Mouse (Mus musculus) intestine, postnatal 0 days (tissue): ENCODE measurements around the gene Crocc. TPM values are rescaled to one million over a fixed set of nuclear protein-coding genes. Genes with fewer than 3 reads are reported as not detected.

Experiments used
- ATAC-seq: fragments of 200-750 bp; cut with Nextera tagmentation; 2 replicates; pipeline ENCODE4 v1.8.0; 2017; ENCODE audit warnings: mild to moderate bottlenecking, moderate TSS enrichment, moderate library complexity
- H3K27ac ChIP-seq: fragments of 300-500 bp; sonication (generic); 2 replicates; pipeline ENCODE4 v1.5.1; 2014; ENCODE audit warnings: mild to moderate bottlenecking, low read depth, low read length, moderate library complexity
- H3K27me3 ChIP-seq: fragments of 300-500 bp; sonication (generic); replicated peaks from 2 replicates; pipeline ENCODE4 v1.6.1; 2014; ENCODE audit warnings: low read length, mixed read lengths; ENCODE audit not compliant: control insufficient read depth, insufficient read depth
- H3K36me3 ChIP-seq: fragments of 300-500 bp; sonication (generic); 2 replicates; pipeline ENCODE4 v1.6.1; 2014; ENCODE audit warnings: mild to moderate bottlenecking, moderate library complexity; ENCODE audit not compliant: control insufficient read depth, insufficient read depth
- H3K4me1 ChIP-seq: fragments of 300-500 bp; sonication (generic); replicated peaks from 2 replicates; pipeline ENCODE4 v1.6.1; 2014; ENCODE audit warnings: antibody characterized with exemption, low read length, mixed read lengths; ENCODE audit not compliant: control insufficient read depth, insufficient read depth
- H3K4me2 ChIP-seq: fragments of 300-500 bp; sonication (generic); replicated peaks from 2 replicates; pipeline ENCODE4 v1.6.1; 2014; ENCODE audit warnings: low read depth, mild to moderate bottlenecking, moderate library complexity
- H3K4me3 ChIP-seq: fragments of 300-500 bp; sonication (generic); 2 replicates; pipeline ENCODE4 v1.5.1; 2014; ENCODE audit warnings: low read depth, low read length
- H3K9ac ChIP-seq: fragments of 300-500 bp; sonication (generic); 2 replicates; pipeline ENCODE4 v1.6.1; 2014; ENCODE audit warnings: mild to moderate bottlenecking, low read depth, low read length
- H3K9me3 ChIP-seq: fragments of 300-500 bp; sonication (generic); 2 replicates; pipeline ENCODE4 v1.6.1; 2016; ENCODE audit warnings: mixed run types; ENCODE audit not compliant: control insufficient read depth
- CTCF ChIP-seq: sonication (generic); IDR thresholded peaks from 2 replicates; pipeline ENCODE4 v1.5.1; 2016; ENCODE audit warnings: low read depth, mild to moderate bottlenecking, control low read depth, antibody characterized with exemption, moderate library complexity
- WGBS: fragments of 180-500 bp; shearing (Covaris S2); extraction: QIAGEN DNeasy Blood & Tissue Kit; methylation state at CpG from one replicate; pipeline ENCODE4 v1.1.7; 2014; 5-methylcytosine and 5-hydroxymethylcytosine counted together
- polyA plus RNA-seq: library from polyadenylated mRNA; unstranded; fragments of >200 nt; fragmentation: Nextera tagmentation; extraction: Ambion mirVana; gene quantifications from 2 replicates; pipeline ENCODE4 v1.2.1, GENCODE M21; 2015

Crocc gene
- polyA plus RNA-seq, 1 experiment from 2014 or later, result 1.3 TPM

- no peak for TF ChIP-seq CTCF
- Histone ChIP-seq H3K9ac (peak overlapping the region; percentile 85), H3K4me3 (peak overlapping the region; percentile 86), H3K4me1 (peaks cover 4% of the 10 kb centered on the region; the same call in 1 of the 2 replicates), H3K27me3 (no peaks in the 10 kb centered on the region), H3K36me3 (peaks cover 9% of the 10 kb centered on the region; the same call in 1 of the 2 replicates), H3K27ac (no peak overlapping the region), H3K9me3 (no peaks in the 10 kb centered on the region), H3K4me2 (peak overlapping the region; percentile 95)
- ATAC-seq, result no peak
- 31% methylated on average over 7 of the region's 7 CpGs for WGBS
Measured at GRCm38 (mm10) chr4:140987476-140987875, 72.9 kb downstream of the Crocc start.

GRCm38 (mm10) chr4:140986711-140987395 lies 73.5 kb downstream of the Crocc start, which contains the start of gene Atp13a2:
Atp13a2 (plus strand) TSS chr4:140986873.
- peaks cover 7% of the 10 kb centered on the region; the same call in 1 of the 2 replicates for H3K36me3 ChIP-seq
- WGBS, result 1% methylated on average over 58 of the region's 58 CpGs
- TF ChIP-seq CTCF, result peak; percentile 1; the same call in 1 of the 2 replicates
- H3K4me3 ChIP-seq, result peak within 1 kb of the TSS; percentile 86
- ATAC-seq, result peak; percentile 66
- H3K4me2 ChIP-seq, result peak within 1 kb of the TSS; percentile 95
- H3K4me1 ChIP-seq, result peaks cover 4% of the 10 kb centered on the region; the same call in 1 of the 2 replicates
- peak within 1 kb of the TSS; percentile 41; the same call in 1 of the 2 replicates for H3K27ac ChIP-seq
- peak within 1 kb of the TSS; percentile 85 for H3K9ac ChIP-seq
- no peaks in the 10 kb centered on the region for H3K27me3 ChIP-seq
- no peaks in the 10 kb centered on the region for H3K9me3 ChIP-seq

GRCm38 (mm10) chr4:140986024-140986710 lies 74.2 kb downstream of the Crocc start:
- TF ChIP-seq CTCF, result peak; percentile 47; the same call in 1 of the 2 replicates
- ATAC-seq, result peak; percentile 2; the same call in 1 of the 2 replicates
- Histone ChIP-seq H3K27ac (no peak overlapping the region), H3K27me3 (no peaks in the 10 kb centered on the region), H3K4me3 (peak overlapping the region; percentile 86), H3K4me2 (peak overlapping the region; percentile 95), H3K9me3 (no peaks in the 10 kb centered on the region), H3K9ac (no peak overlapping the region), H3K4me1 (peaks cover 4% of the 10 kb centered on the region; the same call in 1 of the 2 replicates), H3K36me3 (peaks cover 7% of the 10 kb centered on the region; the same call in 1 of the 2 replicates)
- WGBS, result 27% methylated on average over 15 of the region's 15 CpGs

GRCm38 (mm10) chr4:140984544-140984943 lies 75.8 kb downstream of the Crocc start:
- ATAC-seq, result no peak
- Histone ChIP-seq H3K36me3 (peaks cover 4% of the 10 kb centered on the region; the same call in 1 of the 2 replicates), H3K4me3 (no peak overlapping the region), H3K9me3 (no peaks in the 10 kb centered on the region), H3K4me2 (no peak overlapping the region), H3K27me3 (no peaks in the 10 kb centered on the region), H3K27ac (no peak overlapping the region), H3K4me1 (peaks cover 4% of the 10 kb centered on the region; the same call in 1 of the 2 replicates), H3K9ac (no peak overlapping the region)
- TF ChIP-seq CTCF, result no peak
- WGBS, result 87% methylated on average over 6 of the region's 6 CpGs

GRCm38 (mm10) chr4:140983442-140983841 lies 76.9 kb downstream of the Crocc start:
- 0 out of 2 replicates have a peak, but pooled peaks have one; percentile 5 for TF ChIP-seq CTCF
- Histone ChIP-seq H3K4me2 (peak overlapping the region; percentile 27; the same call in 1 of the 2 replicates), H3K9me3 (no peaks in the 10 kb centered on the region), H3K9ac (no peak overlapping the region), H3K27me3 (no peaks in the 10 kb centered on the region), H3K4me1 (peaks cover 4% of the 10 kb centered on the region; the same call in 1 of the 2 replicates), H3K36me3 (peaks cover 14% of the 10 kb centered on the region), H3K4me3 (no peak overlapping the region), H3K27ac (peak overlapping the region; percentile 46; the same call in 1 of the 2 replicates)
- 3% methylated on average over 9 of the region's 9 CpGs for WGBS
- ATAC-seq, result peak; percentile 82

- no peak for TF ChIP-seq CTCF
- peaks cover 14% of the 10 kb centered on the region for H3K36me3 ChIP-seq
- ATAC-seq, result peak; percentile 20
Measured at GRCm38 (mm10) chr4:140982808-140983207, 77.5 kb downstream of the Crocc start.

More at GRCm38 (mm10) chr4:140982808-140983207, 77.5 kb downstream of the Crocc start:
- no peak overlapping the region for H3K4me3 ChIP-seq
- no peaks in the 10 kb centered on the region for H3K9me3 ChIP-seq
- H3K4me2 ChIP-seq, result peak overlapping the region; percentile 27; the same call in 1 of the 2 replicates
- no peaks in the 10 kb centered on the region for H3K27me3 ChIP-seq
- H3K9ac ChIP-seq, result no peak overlapping the region
- H3K27ac ChIP-seq, result peak overlapping the region; percentile 47
- peaks cover 4% of the 10 kb centered on the region; the same call in 1 of the 2 replicates for H3K4me1 ChIP-seq
- 29% methylated on average over 4 of the region's 4 CpGs for WGBS
